Mouse (Mus musculus): Measurements from ENCODE around the gene Eif3a. TPM values are rescaled to one million over a fixed set of nuclear protein-coding genes. Genes with fewer than 3 reads are reported as not detected.
A peak's percentile ranks its signal among the peaks of the same experiment; 100 is the strongest.

Gene Eif3a
- polyA plus RNA-seq, 1 experiment, result 118 TPM

- no peaks in the 10 kb centered on the region for H3K4me1 ChIP-seq (ENCODE audit: control insufficient read depth, insufficient read depth, low read length)
- no peak overlapping the region for H3K27ac ChIP-seq (ENCODE audit: insufficient read depth, low read depth, low read length)
- 24% methylated on average over 2 of the region's 2 CpGs for WGBS
- no peak overlapping the region for H3K4me3 ChIP-seq (ENCODE audit: insufficient read depth, low read depth, low read length)
- TF ChIP-seq POLR2A (IDR thresholded peaks at IDR 0.05; ENCODE audit: insufficient read depth, low read depth, low read length) (no peak), CTCF (IDR thresholded peaks at IDR 0.05; ENCODE audit: insufficient read depth, low read depth, low read length) (no peak)
Measured at GRCm38 (mm10) chr19:60787465-60788150, 2.9 kb downstream of the Eif3a start.

- H3K4me3 ChIP-seq (ENCODE audit: insufficient read depth, low read depth, low read length), result no peak overlapping the region
- H3K27ac ChIP-seq (ENCODE audit: insufficient read depth, low read depth, low read length), result no peak overlapping the region
- 53% methylated on average over 1 of the region's 1 CpGs for WGBS
- no peaks in the 10 kb centered on the region for H3K4me1 ChIP-seq (ENCODE audit: control insufficient read depth, insufficient read depth, low read length)
- TF ChIP-seq CTCF (IDR thresholded peaks at IDR 0.05; ENCODE audit: insufficient read depth, low read depth, low read length), result no peak
- TF ChIP-seq POLR2A (IDR thresholded peaks at IDR 0.05; ENCODE audit: insufficient read depth, low read depth, low read length), result no peak
Measured at GRCm38 (mm10) chr19:60784712-60785111, 5.7 kb downstream of the Eif3a start.

GRCm38 (mm10) chr19:60782034-60782433 lies 8.4 kb downstream of the Eif3a start:
- no peaks in the 10 kb centered on the region for H3K4me1 ChIP-seq (ENCODE audit: control insufficient read depth, insufficient read depth, low read length)
- TF ChIP-seq CTCF (IDR thresholded peaks at IDR 0.05; ENCODE audit: insufficient read depth, low read depth, low read length) (no peak), POLR2A (IDR thresholded peaks at IDR 0.05; ENCODE audit: insufficient read depth, low read depth, low read length) (no peak)
- H3K27ac ChIP-seq (ENCODE audit: insufficient read depth, low read depth, low read length), result no peak overlapping the region
- no peak overlapping the region for H3K4me3 ChIP-seq (ENCODE audit: insufficient read depth, low read depth, low read length)
- WGBS, result 78% methylated on average over 3 of the region's 3 CpGs

GRCm38 (mm10) chr19:60773366-60773765 lies 17.1 kb downstream of the Eif3a start:
- 90% methylated on average over 6 of the region's 6 CpGs for WGBS
- TF ChIP-seq CTCF (IDR thresholded peaks at IDR 0.05; ENCODE audit: insufficient read depth, low read depth, low read length) (no peak), POLR2A (IDR thresholded peaks at IDR 0.05; ENCODE audit: insufficient read depth, low read depth, low read length) (no peak)
- H3K27ac ChIP-seq (ENCODE audit: insufficient read depth, low read depth, low read length), result no peak overlapping the region
- no peak overlapping the region for H3K4me3 ChIP-seq (ENCODE audit: insufficient read depth, low read depth, low read length)
- H3K4me1 ChIP-seq (ENCODE audit: control insufficient read depth, insufficient read depth, low read length), result no peaks in the 10 kb centered on the region

GRCm38 (mm10) chr19:60758896-60759835 lies 31.3 kb downstream of the Eif3a start:
- H3K27ac ChIP-seq (ENCODE audit: insufficient read depth, low read depth, low read length), result no peak overlapping the region
- WGBS, result 82% methylated on average over 4 of the region's 4 CpGs
- H3K4me1 ChIP-seq (ENCODE audit: control insufficient read depth, insufficient read depth, low read length), result peaks cover 8% of the 10 kb centered on the region
- no peak overlapping the region for H3K4me3 ChIP-seq (ENCODE audit: insufficient read depth, low read depth, low read length)
- TF ChIP-seq POLR2A (IDR thresholded peaks at IDR 0.05; ENCODE audit: insufficient read depth, low read depth, low read length) (no peak), CTCF (IDR thresholded peaks at IDR 0.05; ENCODE audit: insufficient read depth, low read depth, low read length) (no peak)

GRCm38 (mm10) chr19:60757099-60757785 lies 33.2 kb downstream of the Eif3a start:
- no peak for TF ChIP-seq POLR2A (IDR thresholded peaks at IDR 0.05; ENCODE audit: insufficient read depth, low read depth, low read length)
- TF ChIP-seq CTCF (IDR thresholded peaks at IDR 0.05; ENCODE audit: insufficient read depth, low read depth, low read length), result no peak
- peaks cover 8% of the 10 kb centered on the region for H3K4me1 ChIP-seq (ENCODE audit: control insufficient read depth, insufficient read depth, low read length)
- WGBS, result 4% methylated on average over 25 of the region's 25 CpGs
- H3K4me3 ChIP-seq (ENCODE audit: insufficient read depth, low read depth, low read length), result peak overlapping the region; percentile 82
- H3K27ac ChIP-seq (ENCODE audit: insufficient read depth, low read depth, low read length), result no peak overlapping the region

- peak; percentile 34; the same call in 1 of the 2 replicates for TF ChIP-seq POLR2A (IDR thresholded peaks at IDR 0.05; ENCODE audit: insufficient read depth, low read depth, low read length)
- no peak for TF ChIP-seq CTCF (IDR thresholded peaks at IDR 0.05; ENCODE audit: insufficient read depth, low read depth, low read length)
- under 1% methylated on average over 98 of the region's 115 CpGs for WGBS
- H3K4me3 ChIP-seq (ENCODE audit: insufficient read depth, low read depth, low read length), result peak overlapping the region; percentile 82
- H3K4me1 ChIP-seq (ENCODE audit: control insufficient read depth, insufficient read depth, low read length), result peaks cover 8% of the 10 kb centered on the region
- H3K27ac ChIP-seq (ENCODE audit: insufficient read depth, low read depth, low read length), result peak overlapping the region; percentile 74
Measured at GRCm38 (mm10) chr19:60756192-60757098, 34.0 kb downstream of the Eif3a start.
